Mouse (Mus musculus) stomach, embryonic 16.5 days (tissue): ENCODE measurements at regions not wholly inside any gene's neighbourhood (a gene's known extent, or its start where the extent isn't known, plus 50 kb on each side); places are given as distances from the start of the nearest gene placed in this dataset.

Experiments
- ATAC-seq: fragments of 200-750 bp; cut with Nextera tagmentation; 2 replicates; pipeline ENCODE4 v1.8.0; 2017; ENCODE audit warnings: moderate number of reproducible peaks, moderate TSS enrichment; ENCODE audit not compliant: insufficient read depth, low FRiP score
- H3K27ac ChIP-seq: fragments of 300-500 bp; sonication (generic); 2 replicates; pipeline ENCODE4 v1.5.1; 2014; ENCODE audit warnings: low read length
- H3K27me3 ChIP-seq: fragments of 300-500 bp; sonication (generic); 2 replicates; pipeline ENCODE4 v1.6.1; 2014; ENCODE audit warnings: low read length, control low read depth, mixed read lengths; ENCODE audit not compliant: control insufficient read depth, insufficient read depth
- H3K36me3 ChIP-seq: fragments of 300-500 bp; sonication (generic); 2 replicates; pipeline ENCODE4 v1.6.1; 2014; ENCODE audit warnings: low read length; ENCODE audit not compliant: control insufficient read depth, insufficient read depth
- H3K4me1 ChIP-seq: fragments of 300-500 bp; sonication (generic); 2 replicates; pipeline ENCODE4 v1.6.1; 2014; ENCODE audit warnings: low read length, control low read depth, mixed read lengths; ENCODE audit not compliant: control insufficient read depth, insufficient read depth
- H3K4me2 ChIP-seq: fragments of 300-500 bp; sonication (generic); 2 replicates; pipeline ENCODE4 v1.6.1; 2014; ENCODE audit warnings: low read depth, low read length, mixed read lengths
- H3K4me3 ChIP-seq: fragments of 300-500 bp; sonication (generic); replicated peaks from 2 replicates; pipeline ENCODE4 v1.5.1; 2014; ENCODE audit warnings: mild to moderate bottlenecking, low read length
- H3K9ac ChIP-seq: fragments of 300-500 bp; sonication (generic); 2 replicates; pipeline ENCODE4 v1.6.1; 2014; ENCODE audit warnings: low read length
- H3K9me3 ChIP-seq: fragments of 300-500 bp; sonication (generic); replicated peaks from 2 replicates; pipeline ENCODE4 v1.6.1; 2016; ENCODE audit warnings: low read length, control low read depth; ENCODE audit not compliant: control insufficient read depth
- WGBS: fragments of 180-500 bp; shearing (Covaris S2); extraction: QIAGEN DNeasy Blood & Tissue Kit; methylation state at CpG from one replicate; pipeline ENCODE4 v1.1.7; 2014; 5-methylcytosine and 5-hydroxymethylcytosine counted together

DNA sequence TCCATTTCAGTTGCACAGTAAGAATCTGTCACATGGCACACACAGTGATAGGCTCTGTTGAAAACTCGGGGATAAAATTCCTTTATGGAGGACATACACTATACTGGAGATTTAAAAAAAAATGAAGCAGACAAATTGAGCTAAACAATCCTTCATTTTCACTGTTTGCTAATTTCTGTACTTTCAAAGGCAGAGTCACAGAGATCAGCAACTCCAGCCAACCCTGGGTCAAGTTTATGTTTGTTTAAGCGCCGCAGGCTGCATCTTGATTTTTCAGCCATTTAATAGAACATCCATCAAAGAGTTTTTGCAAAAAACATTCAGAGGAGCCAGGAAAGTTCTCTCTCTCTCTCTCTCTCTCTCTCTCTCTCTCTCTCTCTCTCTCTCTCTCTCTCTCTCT lies 114.8 kb downstream of the Anxa2 start:
- Histone ChIP-seq H3K36me3 (no peaks in the 10 kb centered on the region), H3K9me3 (no peaks in the 10 kb centered on the region), H3K9ac (no peak overlapping the region), H3K27me3 (no peaks in the 10 kb centered on the region), H3K4me2 (no peak overlapping the region), H3K4me1 (no peaks in the 10 kb centered on the region), H3K4me3 (no peak overlapping the region), H3K27ac (no peak overlapping the region)
- WGBS: 15% methylated on average over 3 of the region's 3 CpGs
- peak; percentile 37; the same call in 1 of the 2 replicates for ATAC-seq

DNA sequence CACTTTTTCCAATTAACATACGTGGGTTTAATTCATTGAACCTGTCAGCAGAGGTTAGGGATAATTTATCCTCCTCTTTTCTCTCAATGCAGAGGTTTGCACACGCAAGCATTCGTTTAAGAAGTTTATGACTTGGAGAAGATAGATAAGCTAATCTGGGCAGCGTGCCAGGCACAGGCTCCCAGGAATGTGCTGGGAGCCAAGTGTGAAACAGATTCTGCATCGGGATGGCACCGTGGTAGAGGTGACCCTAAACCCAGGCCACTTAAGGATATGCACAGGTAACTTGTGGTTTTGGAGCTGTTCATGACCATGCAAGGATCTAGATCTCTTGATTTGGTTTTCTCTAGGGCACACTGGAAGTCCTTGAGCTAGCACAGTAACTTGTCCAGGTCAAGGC lies 113.6 kb downstream of the Anxa2 start:
- Histone ChIP-seq H3K9me3 (no peaks in the 10 kb centered on the region), H3K27ac (no peak overlapping the region), H3K36me3 (no peaks in the 10 kb centered on the region), H3K27me3 (no peaks in the 10 kb centered on the region), H3K4me2 (no peak overlapping the region), H3K4me3 (no peak overlapping the region), H3K4me1 (no peaks in the 10 kb centered on the region), H3K9ac (no peak overlapping the region)
- no peak for ATAC-seq
- WGBS: 32% methylated on average over 6 of the region's 6 CpGs

DNA sequence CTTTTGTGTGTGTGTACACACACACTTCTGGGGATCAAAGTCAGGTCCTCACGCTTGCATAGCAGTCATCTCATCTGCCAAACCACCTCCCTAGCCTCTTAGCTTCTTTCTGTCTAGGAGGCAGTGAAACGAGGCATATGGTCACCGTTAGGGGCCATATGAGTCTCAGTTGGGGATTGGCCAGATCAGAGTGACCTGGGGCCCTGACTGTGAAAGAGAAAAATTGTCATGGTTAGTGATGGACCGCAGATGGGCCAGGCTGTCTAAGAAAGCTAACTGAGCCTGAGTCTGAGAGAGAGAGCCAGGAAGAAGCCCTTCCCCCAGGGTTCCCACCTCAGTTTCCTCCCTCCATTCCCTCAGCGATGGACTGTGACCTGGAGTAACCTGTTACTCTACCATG lies 89.8 kb downstream of the Anxa2 start:
- no peaks in the 10 kb centered on the region for H3K27me3 ChIP-seq
- H3K4me2 ChIP-seq: no peak overlapping the region
- H3K36me3 ChIP-seq: no peaks in the 10 kb centered on the region
- H3K4me1 ChIP-seq: no peaks in the 10 kb centered on the region
- WGBS: 58% methylated on average over 5 of the region's 5 CpGs
- no peak overlapping the region for H3K27ac ChIP-seq
- no peak for ATAC-seq
- H3K9me3 ChIP-seq: no peaks in the 10 kb centered on the region
- H3K4me3 ChIP-seq: no peak overlapping the region
- no peak overlapping the region for H3K9ac ChIP-seq
